Mouse (Mus musculus) liver, adult 2 months (tissue): Measurements from ENCODE around the gene Nol3.

ENCODE experiments used
- CTCF ChIP-seq: fragments of 200-500 bp; IDR thresholded peaks from 2 replicates; pipeline ENCODE4 v1.5.1; 2011; ENCODE audit warnings: low read depth, low read length, control low read depth
- POLR2A ChIP-seq: fragments of 200-500 bp; IDR thresholded peaks from 2 replicates; pipeline ENCODE4 v1.6.1; 2011; ENCODE audit warnings: low read length, control low read depth; ENCODE audit not compliant: insufficient read depth; ENCODE audit errors: extremely low read depth

GRCm38 (mm10) chr8:105315073-105315769 lies 39.3 kb downstream of the Nol3 start:
- TF ChIP-seq CTCF, result no peak
- TF ChIP-seq POLR2A, result no peak
